ENCODE assay signal across 15 mouse cellular contexts in the genomic region with DNA sequence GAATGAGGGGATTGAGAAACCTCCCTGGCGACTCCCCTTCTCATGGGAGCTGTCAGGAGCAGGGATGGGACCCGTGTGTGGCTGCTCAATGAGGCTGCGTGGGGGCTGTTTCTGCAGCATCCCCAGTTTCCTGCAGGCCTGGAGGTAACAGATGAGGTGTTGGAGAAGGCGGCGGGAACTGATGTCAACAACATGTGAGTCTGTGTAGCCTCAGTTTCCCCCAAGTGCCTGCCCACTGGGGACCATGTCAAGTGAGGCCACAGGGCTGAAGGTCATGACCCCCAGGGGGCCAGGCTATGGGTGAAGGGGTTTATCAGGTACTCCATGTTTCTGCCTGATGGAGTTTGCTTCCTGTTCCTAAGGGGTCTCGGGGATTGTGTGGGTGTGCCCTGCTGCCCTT. TPM values are rescaled to one million over a fixed set of nuclear protein-coding genes. Genes with fewer than 3 reads are reported as not detected.
DNase-seq lines count a peak whose midpoint lies in the region; ATAC-seq and TF ChIP-seq lines count a peak whose summit lies in the region.
"Had no signal": no experiment of that assay in that cellular context is flagged by ENCODE, and none has a peak within 500 bp of the region (broad histone marks: within the 10 kb centered on the region; RNA-seq: fewer than 3 reads in every experiment).

No protein-coding gene starts in this region.

- H3K4me3 ChIP-seq in heart, embryonic 15.5 days, result no peak overlapping the region
- no peak overlapping the region for H3K4me3 ChIP-seq in heart, embryonic 11.5 days (ENCODE audit: low read depth, low read length)
- H3K4me3 ChIP-seq in layer of hippocampus, adult 2 months, result no peak overlapping the region
- H3K4me3 ChIP-seq in intestine, embryonic 16.5 days (ENCODE audit: low read length), result no peak overlapping the region
- no peak overlapping the region for H3K4me3 ChIP-seq in stomach, embryonic 15.5 days (replicated peaks)
- H3K4me3 ChIP-seq: midbrain, embryonic 10.5 days had no signal

- no peak for TF ChIP-seq CTCF in layer of hippocampus, adult 2 months (conservative IDR thresholded peaks at IDR 0.05)

- 0 out of 2 replicates have a peak overlapping the region, but pooled peaks have one; percentile 85 for H3K27ac ChIP-seq in heart, embryonic 15.5 days
- no peak overlapping the region for H3K27ac ChIP-seq in heart, embryonic 11.5 days (ENCODE audit: low read depth, low read length)
- peak overlapping the region; percentile 77 for H3K27ac ChIP-seq in layer of hippocampus, adult 2 months
- H3K27ac ChIP-seq in intestine, embryonic 16.5 days (ENCODE audit: low read length), result 0 out of 2 replicates have a peak overlapping the region, but pooled peaks have one; percentile 17
- peak overlapping the region; percentile 61; the same call in 1 of the 2 replicates for H3K27ac ChIP-seq in stomach, embryonic 15.5 days
- H3K27ac ChIP-seq: midbrain, embryonic 10.5 days had no signal

- no peak for ATAC-seq in heart, embryonic 15.5 days (replicated peaks; ENCODE audit: insufficient number of reproducible peaks, insufficient read depth, low FRiP score, low read depth)
- no peak for ATAC-seq in heart, embryonic 11.5 days (replicated peaks; ENCODE audit: insufficient number of reproducible peaks, low FRiP score, low TSS enrichment)
- no peak for ATAC-seq in intestine, embryonic 16.5 days
- ATAC-seq in stomach, embryonic 15.5 days (ENCODE audit: insufficient read depth, low FRiP score, low read depth), result no peak
- ATAC-seq: forebrain, postnatal 0 days; hindbrain, embryonic 16.5 days had no signal

- no peaks in the 10 kb centered on the region for H3K9me3 ChIP-seq in heart, embryonic 15.5 days (replicated peaks)
- no peaks in the 10 kb centered on the region for H3K9me3 ChIP-seq in heart, embryonic 11.5 days (replicated peaks; ENCODE audit: control insufficient read depth, low read length)
- H3K9me3 ChIP-seq in intestine, embryonic 16.5 days (ENCODE audit: control insufficient read depth, low read length), result no peaks in the 10 kb centered on the region
- H3K9me3 ChIP-seq in stomach, embryonic 15.5 days, result no peaks in the 10 kb centered on the region
- H3K9me3 ChIP-seq: midbrain, embryonic 10.5 days had no signal

- DNase-seq in layer of hippocampus, adult 2 months (ENCODE audit: low spot score in 2 of 2), result no peak
- no peak for DNase-seq in layer of hippocampus, adult 11-12 months (ENCODE audit: low spot score)
- DNase-seq in right cerebral cortex, postnatal 25 days, result no peak
- DNase-seq: adrenal gland, adult 2 months; cerebellum, adult 11-12 months; forebrain, postnatal 0 days; right cerebral cortex, postnatal 14 days; thymus, adult 18-20 months; thymus, postnatal 36 days had no signal

- peaks cover 36% of the 10 kb centered on the region for H3K4me1 ChIP-seq in heart, embryonic 15.5 days (replicated peaks)
- H3K4me1 ChIP-seq in heart, embryonic 11.5 days (ENCODE audit: control insufficient read depth, insufficient read depth, low read length), result peaks cover 4% of the 10 kb centered on the region
- peaks cover 35% of the 10 kb centered on the region for H3K4me1 ChIP-seq in intestine, embryonic 16.5 days (ENCODE audit: control insufficient read depth, insufficient read depth, low read length)
- peaks cover 27% of the 10 kb centered on the region for H3K4me1 ChIP-seq in stomach, embryonic 15.5 days

- 81% methylated on average over 6 of the region's 6 CpGs for WGBS in heart, embryonic 15.5 days
- WGBS in heart, embryonic 11.5 days (ENCODE audit: insufficient replicate concordance), result 71% methylated on average over 6 of the region's 6 CpGs
- WGBS in intestine, embryonic 16.5 days, result 81% methylated on average over 6 of the region's 6 CpGs
- 78% methylated on average over 6 of the region's 6 CpGs for WGBS in stomach, embryonic 15.5 days

- no peak overlapping the region for H3K4me2 ChIP-seq in heart, embryonic 15.5 days
- no peak overlapping the region for H3K4me2 ChIP-seq in heart, embryonic 11.5 days
- H3K4me2 ChIP-seq in intestine, embryonic 16.5 days (ENCODE audit: low read depth, low read length), result no peak overlapping the region
- H3K4me2 ChIP-seq in stomach, embryonic 15.5 days, result no peak overlapping the region

- H3K36me3 ChIP-seq in heart, embryonic 15.5 days, result no peaks in the 10 kb centered on the region
- no peaks in the 10 kb centered on the region for H3K36me3 ChIP-seq in heart, embryonic 11.5 days (ENCODE audit: control insufficient read depth, insufficient read depth, low read length)
- H3K36me3 ChIP-seq in intestine, embryonic 16.5 days (ENCODE audit: control insufficient read depth, insufficient read depth, low read length), result no peaks in the 10 kb centered on the region
- H3K36me3 ChIP-seq in stomach, embryonic 15.5 days, result no peaks in the 10 kb centered on the region
- H3K36me3 ChIP-seq: midbrain, embryonic 10.5 days had no signal

- H3K27me3 ChIP-seq in heart, embryonic 15.5 days, result no peaks in the 10 kb centered on the region
- no peaks in the 10 kb centered on the region for H3K27me3 ChIP-seq in heart, embryonic 11.5 days (ENCODE audit: control insufficient read depth, insufficient read depth, low read length)
- H3K27me3 ChIP-seq in intestine, embryonic 16.5 days (replicated peaks; ENCODE audit: control insufficient read depth, insufficient read depth, low read length), result no peaks in the 10 kb centered on the region
- H3K27me3 ChIP-seq in stomach, embryonic 15.5 days (replicated peaks), result no peaks in the 10 kb centered on the region

- no peak overlapping the region for H3K9ac ChIP-seq in heart, embryonic 15.5 days
- H3K9ac ChIP-seq in heart, embryonic 11.5 days (ENCODE audit: low read depth, low read length), result no peak overlapping the region
- H3K9ac ChIP-seq in intestine, embryonic 16.5 days (ENCODE audit: low read depth, low read length), result no peak overlapping the region
- H3K9ac ChIP-seq in stomach, embryonic 15.5 days, result no peak overlapping the region
- H3K9ac ChIP-seq: forebrain, postnatal 0 days had no signal

RNA-seq across cellular contexts. Expression of gene Hip1r, which starts 17.9 kb away (rescaled TPM):
- polyA plus RNA-seq in heart, embryonic 15.5 days (2015; fragmentation: Nextera tagmentation; extraction: Ambion mirVana), result 6.6 and 9.7 TPM in 2 replicates
- polyA plus RNA-seq in heart, embryonic 11.5 days (2014; fragmentation: Nextera tagmentation; extraction: Ambion mirVana), result 2.7 and 2.9 TPM in 2 replicates
- total RNA-seq in layer of hippocampus, adult 2 months (2021), result 10 to 100 TPM; 42.8 to 43.8 TPM
- 33.8 and 34.8 TPM in 2 replicates for polyA plus RNA-seq in intestine, embryonic 16.5 days (2015; fragmentation: Nextera tagmentation; extraction: Ambion mirVana)
- 24.0 and 27.0 TPM in 2 replicates for polyA plus RNA-seq in stomach, embryonic 15.5 days (2015; fragmentation: Nextera tagmentation; extraction: Ambion mirVana)

RNA-seq across cellular contexts. Expression of gene Vps37b, which starts 40.7 kb away (rescaled TPM):
- 49.9 and 56.0 TPM in 2 replicates for polyA plus RNA-seq in heart, embryonic 15.5 days (2015; fragmentation: Nextera tagmentation; extraction: Ambion mirVana)
- 43.3 and 48.2 TPM in 2 replicates for polyA plus RNA-seq in heart, embryonic 11.5 days (2014; fragmentation: Nextera tagmentation; extraction: Ambion mirVana)
- 10 to 100 TPM; 36.8 to 42.2 TPM for total RNA-seq in layer of hippocampus, adult 2 months (2021)
- polyA plus RNA-seq in intestine, embryonic 16.5 days (2015; fragmentation: Nextera tagmentation; extraction: Ambion mirVana), result 25.7 and 27.1 TPM in 2 replicates
- polyA plus RNA-seq in stomach, embryonic 15.5 days (2015; fragmentation: Nextera tagmentation; extraction: Ambion mirVana), result 36.2 and 37.1 TPM in 2 replicates
